ENCODE assay signal across 7 mouse cellular contexts in genomic region chr9:56118582-56118981, GRCm38 (mm10). TPM values are rescaled to one million over a fixed set of nuclear protein-coding genes. Genes with fewer than 3 reads are reported as not detected.
A peak's percentile ranks its signal among the peaks of the same experiment; 100 is the strongest.
DNase-seq lines count a peak whose midpoint lies in the region; ATAC-seq and TF ChIP-seq lines count a peak whose summit lies in the region.

No protein-coding gene starts in this region.

- peak overlapping the region; percentile 24; the same call in 1 of the 2 replicates for H3K27ac ChIP-seq in gastrocnemius, adult 2 months

- H3K4me3 ChIP-seq in gastrocnemius, adult 2 months, result peak overlapping the region; percentile 69

- ATAC-seq in activated CD4-positive, CD25-positive, alpha-beta regulatory T cell, adult 4 months, result peak; percentile 53
- ATAC-seq in inflammation-experienced regulatory T-cells, adult 6 months, result peak; percentile 64
- ATAC-seq in megakaryocyte-erythroid progenitor cell, adult 5-6 weeks (replicated peaks; ENCODE audit: low FRiP score, low TSS enrichment, poor library complexity, severe bottlenecking), result peak; percentile 83

- no peak; the same call in 1 of the 2 replicates for TF ChIP-seq CTCF in gastrocnemius, adult 2 months (IDR thresholded peaks at IDR 0.05)

- intact Hi-C loops in gastrocnemius, adult 2 months (cut with DNase I), result loop anchor here (5.0 kb wide), 2 partner anchors 79 to 434 kb away; no protein-coding TSS in a partner anchor
- intact Hi-C loops in left cerebral cortex, postnatal 14 days (cut with DNase I), result no loop called here

- DNase-seq in cerebellum, postnatal 36 days, result peak; percentile 62 to 64
- DNase-seq in gastrocnemius, adult 2 months, result peak; percentile 68
- peak; percentile 80 to 89 for DNase-seq in left cerebral cortex, postnatal 14 days (ENCODE audit: low spot score in 2 of 2)
- peak; percentile 76 for DNase-seq in right cerebral cortex, postnatal 14 days

RNA-seq across cellular contexts. Expression of gene Pstpip1, which starts 28.8 kb away (rescaled TPM):
- polyA plus RNA-seq in activated CD4-positive, CD25-positive, alpha-beta regulatory T cell, adult 4 months (2017; shearing (Covaris generic)), result 10 to 100 TPM; 37.9 to 40.7 TPM
- 1 to 10 TPM in 1 of 2 experiments, under 1 TPM in 1; 0.77 to 1.1 TPM for total RNA-seq in gastrocnemius, adult 2 months (2021)
- 10 to 100 TPM; 38.5 to 48.0 (median 46.2) TPM for polyA plus RNA-seq in inflammation-experienced regulatory T-cells, adult 6 months (2017; shearing (Covaris generic))
- total RNA-seq in left cerebral cortex, postnatal 14 days (2021), result 1 to 10 TPM; 2.0 to 2.3 TPM
- 3.9 and 5.1 TPM in 2 replicates for total RNA-seq in megakaryocyte-erythroid progenitor cell, adult 5-6 weeks (2014; fragmentation: Nextera tagmentation)
- 4.7 and 10.1 TPM in 2 replicates for total RNA-seq in megakaryocyte-erythroid progenitor cell, adult 5-6 weeks (2017)

RNA-seq across cellular contexts. Expression of gene Tspan3, which starts 46.7 kb away (rescaled TPM):
- 10 to 100 TPM; 31.0 to 31.4 TPM for polyA plus RNA-seq in activated CD4-positive, CD25-positive, alpha-beta regulatory T cell, adult 4 months (2017; shearing (Covaris generic))
- 100 to 1,000 TPM in 1 of 2 experiments, 10 to 100 TPM in 1; 86.1 to 122 TPM for total RNA-seq in gastrocnemius, adult 2 months (2021)
- polyA plus RNA-seq in inflammation-experienced regulatory T-cells, adult 6 months (2017; shearing (Covaris generic)), result 10 to 100 TPM; 45.4 to 48.2 (median 47.7) TPM
- 100 to 1,000 TPM; 415 to 420 TPM for total RNA-seq in left cerebral cortex, postnatal 14 days (2021)
- 14.0 and 15.7 TPM in 2 replicates for total RNA-seq in megakaryocyte-erythroid progenitor cell, adult 5-6 weeks (2014; fragmentation: Nextera tagmentation)
- total RNA-seq in megakaryocyte-erythroid progenitor cell, adult 5-6 weeks (2017), result 16.8 and 27.4 TPM in 2 replicates

Comparison
In these comparisons a context has a peak if more than half of its experiments do, and no peak if none do; other contexts are left out.
1. Peak in every context shown above with its lines: DNase-seq, ATAC-seq, H3K4me3 ChIP-seq and H3K27ac ChIP-seq.